In the genomic region with DNA sequence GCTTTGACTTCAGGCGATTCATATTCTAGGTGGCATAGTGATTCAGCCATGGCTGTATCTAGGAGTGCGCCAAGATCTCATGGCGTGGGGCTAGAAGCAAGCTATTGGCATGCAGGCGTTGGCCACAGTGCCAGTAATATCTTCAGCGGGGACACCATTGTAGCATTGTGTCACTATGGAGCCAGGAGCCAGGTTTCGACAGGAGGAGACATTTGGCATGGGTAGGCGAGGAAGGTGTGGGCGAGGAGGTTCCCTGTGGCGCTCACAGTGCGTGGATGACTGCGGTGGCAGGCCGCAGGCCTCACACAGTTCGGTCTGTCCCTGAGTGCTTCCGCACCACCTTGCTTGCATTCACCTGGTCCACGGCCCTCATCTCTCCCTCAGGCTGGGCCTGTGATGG, we compare ENCODE assay signal across 25 mouse cellular contexts. TPM values are rescaled to one million over a fixed set of nuclear protein-coding genes. Genes with fewer than 3 reads are reported as not detected.
A peak's percentile ranks its signal among the peaks of the same experiment; 100 is the strongest.
DNase-seq lines count a peak whose midpoint lies in the region; ATAC-seq and TF ChIP-seq lines count a peak whose summit lies in the region.
"Had no signal": no experiment of that assay in that cellular context is flagged by ENCODE, and none has a peak within 500 bp of the region (broad histone marks: within the 10 kb centered on the region; RNA-seq: fewer than 3 reads in every experiment).

No protein-coding gene starts in this region.

- H3K9ac ChIP-seq in kidney, embryonic 14.5 days (ENCODE audit: low read depth, low read length) = no peak overlapping the region
- H3K9ac ChIP-seq: embryonic facial prominence, embryonic 13.5 days; forebrain, embryonic 13.5 days; heart, embryonic 12.5 days; kidney, embryonic 15.5 days had no signal

- H3K27me3 ChIP-seq in kidney, embryonic 14.5 days (ENCODE audit: control insufficient read depth, insufficient read depth, low read length) = no peaks in the 10 kb centered on the region
- H3K27me3 ChIP-seq: embryonic facial prominence, embryonic 13.5 days; forebrain, embryonic 13.5 days; kidney, embryonic 15.5 days had no signal

- H3K27ac ChIP-seq in left cerebral cortex, adult 2 months = peak overlapping the region; percentile 40
- H3K27ac ChIP-seq in kidney, embryonic 14.5 days (ENCODE audit: low read depth, low read length) = no peak overlapping the region
- H3K27ac ChIP-seq: embryonic facial prominence, embryonic 13.5 days; forebrain, embryonic 13.5 days; hindbrain, postnatal 0 days; kidney, embryonic 15.5 days had no signal

- no peaks in the 10 kb centered on the region for H3K9me3 ChIP-seq in kidney, embryonic 14.5 days (ENCODE audit: control insufficient read depth, low read length)
- H3K9me3 ChIP-seq: embryonic facial prominence, embryonic 13.5 days; forebrain, embryonic 13.5 days; heart, embryonic 12.5 days; kidney, embryonic 15.5 days had no signal

- TF ChIP-seq CTCF in left cerebral cortex, adult 2 months (IDR thresholded peaks at IDR 0.05) = no peak

- WGBS in kidney, embryonic 14.5 days = 96% methylated on average over 15 of the region's 15 CpGs

- no peaks in the 10 kb centered on the region for H3K4me1 ChIP-seq in kidney, embryonic 14.5 days (ENCODE audit: control insufficient read depth, insufficient read depth, low read length)
- H3K4me1 ChIP-seq: embryonic facial prominence, embryonic 13.5 days; forebrain, embryonic 13.5 days; kidney, embryonic 15.5 days had no signal

- DNase-seq in frontal cortex, postnatal 25 days (ENCODE audit: low spot score in 2 of 2) = no peak
- no peak for DNase-seq in left cerebral cortex, adult 2 months (ENCODE audit: extremely low spot score in 1 of 2, low spot score in 2 of 2)
- DNase-seq in left cerebral cortex, postnatal 4 days = no peak
- peak; percentile 91 for DNase-seq in cerebellum, adult 8-10 months
- DNase-seq in cerebellum, postnatal 36 days = peak; percentile 90 to 92
- no peak for DNase-seq in thymus, postnatal 4 days
- DNase-seq: gastrocnemius, postnatal 10 days; heart, postnatal 14 days; kidney, postnatal 4 days; lung, postnatal 4 days; midbrain, embryonic 14.5 days; retina, postnatal 1 day; right cerebral cortex, postnatal 4 days; thymus, postnatal 25 days had no signal

- H3K4me2 ChIP-seq in kidney, embryonic 14.5 days (replicated peaks; ENCODE audit: low read depth, low read length) = no peak overlapping the region
- H3K4me2 ChIP-seq: embryonic facial prominence, embryonic 13.5 days; forebrain, embryonic 13.5 days; heart, embryonic 12.5 days; kidney, embryonic 15.5 days had no signal

- peak; percentile 42; the same call in 1 of the 2 replicates for ATAC-seq in frontal cortex, adult (ENCODE audit: low TSS enrichment)
- ATAC-seq in kidney, embryonic 14.5 days (ENCODE audit: low FRiP score, low TSS enrichment) = no peak
- ATAC-seq: CD4-positive, CD25-positive, alpha-beta regulatory T cell, adult 4 months; forebrain, embryonic 13.5 days; hindbrain, postnatal 0 days; intestine, embryonic 16.5 days had no signal

- intact Hi-C loops in left cerebral cortex, adult 2 months (cut with DNase I) = no loop called here
- intact Hi-C loops in left cerebral cortex, postnatal 4 days (cut with DNase I) = no loop called here

- H3K36me3 ChIP-seq in kidney, embryonic 14.5 days (ENCODE audit: control insufficient read depth, insufficient read depth, low read length) = no peaks in the 10 kb centered on the region
- H3K36me3 ChIP-seq: heart, embryonic 12.5 days; kidney, embryonic 15.5 days had no signal

- H3K4me3 ChIP-seq in left cerebral cortex, adult 2 months = no peak overlapping the region
- no peak overlapping the region for H3K4me3 ChIP-seq in kidney, embryonic 14.5 days (ENCODE audit: low read length)
- H3K4me3 ChIP-seq: embryonic facial prominence, embryonic 13.5 days; erythroblast, embryonic 14.5 days; forebrain, embryonic 13.5 days; heart, embryonic 12.5 days; kidney, embryonic 15.5 days had no signal

RNA-seq across cellular contexts. Expression of a gene that starts 27.0 kb away (rescaled TPM):
- total RNA-seq in left cerebral cortex, adult 2 months (2021) = 10 to 100 TPM; 80.9 to 86.3 TPM
- 10 to 100 TPM; 35.0 to 36.1 TPM for total RNA-seq in left cerebral cortex, postnatal 4 days (2021)
- polyA plus RNA-seq in kidney, embryonic 14.5 days (2014; fragmentation: Nextera tagmentation; extraction: Ambion mirVana) = 7.1 and 9.5 TPM in 2 replicates
- total RNA-seq: liver, adult 2 months had no signal

RNA-seq across cellular contexts. Expression of a gene that starts 27.3 kb away (rescaled TPM):
- 10 to 100 TPM; 68.4 to 77.1 TPM for total RNA-seq in left cerebral cortex, adult 2 months (2021)
- 10 to 100 TPM; 49.3 to 53.4 TPM for total RNA-seq in left cerebral cortex, postnatal 4 days (2021)
- polyA plus RNA-seq in kidney, embryonic 14.5 days (2014; fragmentation: Nextera tagmentation; extraction: Ambion mirVana) = 108 and 129 TPM in 2 replicates

Comparison
In these comparisons a context has a peak if more than half of its experiments do, and no peak if none do; other contexts are left out.
1. DNase-seq: peak in cerebellum, adult 8-10 months (single experiment) and cerebellum, postnatal 36 days (2 of 2); none in frontal cortex, postnatal 25 days (0 of 2), left cerebral cortex, adult 2 months (0 of 2), left cerebral cortex, postnatal 4 days (single experiment) and thymus, postnatal 4 days (single experiment).